8 mouse cellular contexts compared by ENCODE assay signal in the genomic region with DNA sequence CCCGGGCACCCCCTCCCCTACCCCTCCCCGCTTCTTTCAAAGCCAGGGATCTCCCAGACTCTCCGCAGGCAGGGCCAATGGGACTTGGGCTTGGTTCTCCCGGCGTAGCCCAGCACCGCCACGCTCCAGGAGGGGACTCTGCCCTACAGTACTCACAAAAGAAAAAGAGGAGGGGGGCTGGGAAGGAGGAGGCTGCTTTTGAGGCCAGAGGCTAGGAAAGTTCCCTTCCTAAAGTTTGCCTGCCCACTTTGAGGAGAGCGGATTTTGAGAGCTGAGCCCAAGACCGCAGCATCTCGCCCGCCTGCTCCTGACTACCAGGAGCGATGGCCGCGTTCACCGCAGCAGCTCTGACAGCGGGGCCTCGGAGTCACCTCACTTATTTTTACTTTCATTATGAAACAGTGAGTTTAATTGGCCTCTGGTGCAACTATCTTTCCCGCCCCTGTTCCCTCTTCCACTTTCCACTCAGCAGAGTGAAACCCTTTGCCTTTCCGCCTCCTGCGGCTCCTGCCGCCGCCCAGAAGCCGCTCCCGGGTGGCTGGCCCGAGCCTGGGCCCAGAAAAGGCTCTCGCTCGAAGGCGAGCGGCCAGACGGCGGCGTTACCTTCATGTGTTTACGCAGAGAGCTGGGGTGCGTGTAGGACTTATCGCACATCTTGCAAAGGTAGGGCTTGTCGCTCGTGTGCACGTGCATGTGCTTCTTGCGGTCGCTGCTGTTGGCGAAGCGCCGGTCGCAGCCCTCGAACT. TPM values are rescaled to one million over a fixed set of nuclear protein-coding genes. Genes with fewer than 3 reads are reported as not detected.
DNase-seq lines count a peak whose midpoint lies in the region; ATAC-seq lines count a peak whose summit lies in the region.

A gene (plus strand): TSS at position 558 of the 746 bp plus-strand sequence.

- H3K27me3 ChIP-seq in kidney, embryonic 15.5 days, result peaks cover 91% of the 10 kb centered on the region
- peaks cover 42% of the 10 kb centered on the region for H3K27me3 ChIP-seq in forebrain, embryonic 12.5 days
- H3K27me3 ChIP-seq in limb, embryonic 12.5 days, result peaks cover 82% of the 10 kb centered on the region
- H3K27me3 ChIP-seq in neural tube, embryonic 14.5 days (ENCODE audit: control insufficient read depth, insufficient read depth, low read length), result peaks cover 4% of the 10 kb centered on the region; the same call in 1 of the 2 replicates

- H3K9ac ChIP-seq in kidney, embryonic 15.5 days, result no peak within 1 kb of the TSS
- H3K9ac ChIP-seq in forebrain, embryonic 12.5 days, result peak within 1 kb of the TSS; percentile 94
- no peak within 1 kb of the TSS for H3K9ac ChIP-seq in limb, embryonic 12.5 days (replicated peaks)
- peak within 1 kb of the TSS; percentile 92 for H3K9ac ChIP-seq in neural tube, embryonic 14.5 days (replicated peaks; ENCODE audit: low read depth, low read length)

- H3K4me1 ChIP-seq in kidney, embryonic 15.5 days, result peaks cover 26% of the 10 kb centered on the region
- H3K4me1 ChIP-seq in forebrain, embryonic 12.5 days, result peaks cover 14% of the 10 kb centered on the region
- H3K4me1 ChIP-seq in limb, embryonic 12.5 days (replicated peaks), result peaks cover 12% of the 10 kb centered on the region
- H3K4me1 ChIP-seq in neural tube, embryonic 14.5 days (ENCODE audit: control insufficient read depth, insufficient read depth, low read length), result no peaks in the 10 kb centered on the region

- no peak for DNase-seq in kidney, postnatal 25 days
- no peak for DNase-seq in urinary bladder, postnatal 10 days (ENCODE audit: low spot score)
- DNase-seq in layer of hippocampus, adult 8-10 months (ENCODE audit: low spot score in 2 of 2), result no peak

- 0 out of 2 replicates have a peak, but pooled peaks have one; percentile 41 for ATAC-seq in kidney, embryonic 15.5 days (replicated peaks; ENCODE audit: low FRiP score)
- peak; percentile 58 for ATAC-seq in activated CD4-positive, CD25-positive, alpha-beta regulatory T cell, adult 4 months
- ATAC-seq in forebrain, embryonic 12.5 days (ENCODE audit: low FRiP score), result peak; percentile 72
- ATAC-seq in limb, embryonic 12.5 days (ENCODE audit: insufficient number of reproducible peaks, insufficient read depth, low FRiP score, low TSS enrichment, low read depth), result 0 out of 2 replicates have a peak, but pooled peaks have one; percentile 69
- ATAC-seq in neural tube, embryonic 14.5 days (ENCODE audit: low read depth), result peak; percentile 29

- H3K4me2 ChIP-seq in kidney, embryonic 15.5 days, result peak within 1 kb of the TSS; percentile 51
- peak within 1 kb of the TSS; percentile 58 for H3K4me2 ChIP-seq in forebrain, embryonic 12.5 days
- H3K4me2 ChIP-seq in limb, embryonic 12.5 days, result peak within 1 kb of the TSS; percentile 46
- peak within 1 kb of the TSS; percentile 48 for H3K4me2 ChIP-seq in neural tube, embryonic 14.5 days (ENCODE audit: low read depth, low read length)

- H3K4me3 ChIP-seq in kidney, embryonic 15.5 days (replicated peaks), result peak within 1 kb of the TSS; percentile 40
- H3K4me3 ChIP-seq in forebrain, embryonic 12.5 days (replicated peaks), result peak within 1 kb of the TSS; percentile 79
- peak within 1 kb of the TSS; percentile 32 for H3K4me3 ChIP-seq in limb, embryonic 12.5 days (replicated peaks)
- H3K4me3 ChIP-seq in neural tube, embryonic 14.5 days (ENCODE audit: low read depth, low read length), result peak within 1 kb of the TSS; percentile 59

- no peaks in the 10 kb centered on the region for H3K36me3 ChIP-seq in kidney, embryonic 15.5 days
- H3K36me3 ChIP-seq in forebrain, embryonic 12.5 days (replicated peaks), result peaks cover 15% of the 10 kb centered on the region
- no peaks in the 10 kb centered on the region for H3K36me3 ChIP-seq in limb, embryonic 12.5 days
- H3K36me3 ChIP-seq in neural tube, embryonic 14.5 days (ENCODE audit: control insufficient read depth, insufficient read depth, low read length), result no peaks in the 10 kb centered on the region; the same call in 1 of the 2 replicates

- H3K9me3 ChIP-seq in kidney, embryonic 15.5 days (replicated peaks), result no peaks in the 10 kb centered on the region
- H3K9me3 ChIP-seq in forebrain, embryonic 12.5 days, result no peaks in the 10 kb centered on the region
- H3K9me3 ChIP-seq in limb, embryonic 12.5 days, result no peaks in the 10 kb centered on the region
- H3K9me3 ChIP-seq in neural tube, embryonic 14.5 days (ENCODE audit: control insufficient read depth, low read length), result no peaks in the 10 kb centered on the region

- H3K27ac ChIP-seq in kidney, embryonic 15.5 days, result no peak within 1 kb of the TSS
- peak within 1 kb of the TSS; percentile 97 for H3K27ac ChIP-seq in forebrain, embryonic 12.5 days
- no peak within 1 kb of the TSS for H3K27ac ChIP-seq in limb, embryonic 12.5 days
- peak within 1 kb of the TSS; percentile 97 for H3K27ac ChIP-seq in neural tube, embryonic 14.5 days (ENCODE audit: low read depth, low read length)

- WGBS in kidney, embryonic 15.5 days, result under 1% methylated on average over 45 of the region's 45 CpGs
- WGBS in forebrain, embryonic 12.5 days, result under 1% methylated on average over 45 of the region's 45 CpGs
- WGBS in limb, embryonic 12.5 days, result under 1% methylated on average over 45 of the region's 45 CpGs
- 1% methylated on average over 44 of the region's 45 CpGs for WGBS in neural tube, embryonic 14.5 days

RNA-seq across cellular contexts. Expression of the gene that starts here (rescaled TPM):
- polyA plus RNA-seq in kidney, embryonic 15.5 days (2015; fragmentation: Nextera tagmentation; extraction: Ambion mirVana), result not detected in 2 replicates
- polyA plus RNA-seq in activated CD4-positive, CD25-positive, alpha-beta regulatory T cell, adult 4 months (2017; shearing (Covaris generic)), result not detected
- 56.4 and 60.5 TPM in 2 replicates for polyA plus RNA-seq in forebrain, embryonic 12.5 days (2016; fragmentation: Nextera tagmentation; extraction: Ambion mirVana)
- polyA plus RNA-seq in limb, embryonic 12.5 days (2016; fragmentation: Nextera tagmentation; extraction: Ambion mirVana), result 0.73 and 0.74 TPM in 2 replicates
- 46.7 and 50.5 TPM in 2 replicates for polyA plus RNA-seq in neural tube, embryonic 14.5 days (2014; fragmentation: Nextera tagmentation; extraction: Ambion mirVana)
- total RNA-seq in layer of hippocampus, adult 8-10 months (2022), result 1 to 10 TPM; 2.7 to 4.8 (median 3.5) TPM

Comparison
In these comparisons a context has a peak if more than half of its experiments do, and no peak if none do; other contexts are left out.
1. RNA of the gene that starts here (polyA plus RNA-seq): 56.4 to 60.5 TPM in forebrain, embryonic 12.5 days and 46.7 to 50.5 TPM in neural tube, embryonic 14.5 days; 0.73 to 0.74 TPM in limb, embryonic 12.5 days, not detected in kidney, embryonic 15.5 days and not detected in activated CD4-positive, CD25-positive, alpha-beta regulatory T cell, adult 4 months; every median in the first group is over 10 times any median in the second.
2. Peak in ATAC-seq, H3K4me3 ChIP-seq and H3K4me2 ChIP-seq in kidney, embryonic 15.5 days; RNA of the gene not detected or under 1 TPM.
3. Peak in ATAC-seq in activated CD4-positive, CD25-positive, alpha-beta regulatory T cell, adult 4 months; RNA of the gene not detected or under 1 TPM.
4. Peak in ATAC-seq, H3K4me3 ChIP-seq and H3K4me2 ChIP-seq in limb, embryonic 12.5 days; RNA of the gene not detected or under 1 TPM.
5. H3K27ac ChIP-seq: peak in forebrain, embryonic 12.5 days (single experiment) and neural tube, embryonic 14.5 days (single experiment); none in kidney, embryonic 15.5 days (single experiment) and limb, embryonic 12.5 days (single experiment).
6. H3K9ac ChIP-seq: peak in forebrain, embryonic 12.5 days (single experiment) and neural tube, embryonic 14.5 days (single experiment); none in kidney, embryonic 15.5 days (single experiment) and limb, embryonic 12.5 days (single experiment).
7. Peak in every context shown above with its lines, with median percentiles within 50 percentile points of each other: ATAC-seq, H3K4me2 ChIP-seq and H3K4me3 ChIP-seq.